Mouse (Mus musculus): ENCODE data around the gene 4931422A03Rik.

4931422A03Rik gene

GRCm38 (mm10) chr2:103970041-103970790 is 57.9 kb downstream of the 4931422A03Rik start:
- DNase-seq (ENCODE audit: extremely low read depth, low read depth, low spot score) = no peak

GRCm38 (mm10) chr2:103969437-103970040 is 58.6 kb downstream of the 4931422A03Rik start:
- no peak for DNase-seq (ENCODE audit: extremely low read depth, low read depth, low spot score)

DNA sequence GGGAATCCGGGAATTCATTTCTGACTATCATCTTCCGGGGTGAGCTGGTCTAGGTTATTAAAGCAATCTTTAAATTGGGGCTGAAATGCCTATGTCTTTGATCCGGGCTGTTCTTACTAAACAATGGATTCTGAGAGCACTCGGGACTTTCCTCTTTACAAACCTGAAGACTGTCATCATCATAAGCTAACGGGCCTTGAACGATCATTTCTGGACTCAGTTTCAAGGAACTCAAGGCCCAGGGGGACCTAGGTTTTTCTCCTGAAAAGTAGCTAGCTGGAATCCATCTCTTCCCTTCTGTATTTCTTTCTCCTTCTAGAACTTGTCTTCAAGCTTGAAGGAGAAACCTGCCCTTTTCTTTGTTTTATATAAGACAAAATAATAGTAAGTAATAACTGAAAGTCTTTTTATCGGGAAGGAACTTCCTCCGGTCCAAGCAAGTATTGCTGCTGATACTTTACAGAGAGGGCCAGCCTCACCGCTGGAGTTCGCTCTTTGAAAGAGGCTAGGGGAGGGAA is 59.2 kb downstream of the 4931422A03Rik start:
- DNase-seq (ENCODE audit: extremely low read depth, low read depth, low spot score) = no peak

DNA sequence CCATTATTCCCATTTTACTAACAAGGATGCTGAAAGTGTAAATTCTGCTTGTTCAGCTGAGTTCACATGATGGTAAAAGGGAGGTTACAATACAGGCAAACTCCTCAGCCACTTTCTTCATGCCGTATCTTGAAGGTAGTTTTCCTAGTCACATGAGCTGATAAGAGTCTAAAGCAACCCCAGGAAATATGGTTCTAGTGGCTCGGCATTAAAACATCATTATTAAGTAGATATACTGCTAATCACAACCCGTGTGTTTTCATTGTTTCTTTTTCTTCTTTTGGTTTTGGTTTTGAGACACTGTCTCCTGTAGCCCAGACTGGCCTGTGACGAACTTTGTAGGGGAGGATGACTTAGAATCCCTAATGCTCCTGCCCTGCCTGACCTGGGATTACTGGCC is 60.0 kb downstream of the 4931422A03Rik start:
- DNase-seq (ENCODE audit: extremely low read depth, low read depth, low spot score) = no peak

DNA sequence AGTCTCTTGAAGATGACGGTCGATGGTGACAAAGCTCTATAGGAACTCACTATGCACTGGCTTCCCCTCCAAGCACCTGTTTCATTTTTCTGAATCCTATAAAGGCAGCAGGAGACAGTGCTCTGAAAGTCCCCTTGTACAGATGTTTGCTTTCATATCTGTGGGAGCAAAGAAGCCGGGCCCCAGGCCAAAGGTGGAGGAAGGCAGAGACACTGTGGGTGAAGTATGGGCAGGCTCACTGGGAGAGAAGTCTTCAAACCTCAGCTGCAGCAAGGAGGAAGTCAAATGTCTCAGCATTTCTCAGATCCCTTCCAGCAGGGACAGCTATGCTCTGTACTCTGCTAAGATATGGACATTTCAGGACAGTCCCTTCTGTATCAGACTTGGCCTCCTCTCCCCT is 62.8 kb downstream of the 4931422A03Rik start:
- DNase-seq (ENCODE audit: extremely low read depth, low read depth, low spot score) = no peak

DNA sequence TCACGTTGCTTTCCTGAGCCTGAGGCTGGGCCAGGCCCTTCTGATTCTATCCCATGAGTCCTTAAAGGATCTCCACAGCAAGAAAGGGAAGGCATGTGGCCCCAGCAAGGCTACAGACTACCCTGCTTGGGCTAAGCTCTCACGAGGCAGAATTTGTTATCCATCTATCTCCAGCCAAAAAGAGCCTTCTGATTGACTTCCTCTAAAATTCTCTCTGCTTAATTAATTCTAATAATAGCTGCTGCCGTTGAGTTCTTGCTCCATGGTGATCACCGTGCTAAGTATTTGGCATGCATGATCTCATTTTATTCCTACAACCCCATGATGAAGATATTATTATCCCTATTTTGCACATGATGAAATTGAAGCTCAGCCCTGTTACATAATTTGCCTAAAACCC is 65.8 kb downstream of the 4931422A03Rik start:
- DNase-seq (ENCODE audit: extremely low read depth, low read depth, low spot score) = no peak

DNA sequence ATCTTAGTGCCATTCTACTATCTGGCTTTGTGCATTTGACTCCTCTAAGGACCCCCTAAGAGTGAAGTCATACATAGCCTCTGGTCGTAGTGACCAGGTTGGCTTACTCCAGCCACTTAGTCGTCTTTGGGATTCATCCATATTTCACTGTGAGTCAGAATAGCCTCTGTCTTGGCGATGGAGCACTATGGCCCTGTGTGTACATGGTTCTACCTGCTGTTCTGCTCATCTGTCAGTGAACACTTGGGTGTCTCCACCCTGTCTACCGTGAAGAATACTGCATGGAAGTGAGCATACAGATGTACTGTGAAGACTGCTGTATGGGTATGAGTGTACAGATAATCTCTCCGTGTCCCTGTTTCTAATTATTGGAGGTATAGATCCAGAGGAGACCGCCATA is 68.6 kb downstream of the 4931422A03Rik start:
- no peak for DNase-seq (ENCODE audit: extremely low read depth, low read depth, low spot score)

DNA sequence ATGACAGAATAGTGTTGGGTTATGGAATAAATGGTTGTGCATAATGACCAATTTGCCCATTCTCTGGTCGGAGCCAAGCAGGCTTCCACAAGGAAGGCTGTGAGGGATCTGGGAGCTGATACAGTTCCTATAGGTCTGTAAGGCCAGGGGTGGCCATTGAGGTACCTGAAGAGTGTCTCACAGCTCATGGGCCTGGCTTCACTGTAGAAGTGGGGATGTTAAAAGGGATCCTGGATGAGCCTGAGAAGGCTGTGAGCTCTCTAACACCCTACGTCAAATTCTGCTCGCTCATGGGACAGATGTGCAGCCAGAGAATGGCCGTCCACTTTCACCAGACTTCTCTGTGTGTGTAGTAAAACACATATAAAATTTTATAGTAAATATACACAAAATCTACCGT is 69.1 kb downstream of the 4931422A03Rik start:
- no peak for DNase-seq (ENCODE audit: extremely low read depth, low read depth, low spot score)

GRCm38 (mm10) chr2:103958634-103959033 is 69.5 kb downstream of the 4931422A03Rik start:
- no peak for DNase-seq (ENCODE audit: extremely low read depth, low read depth, low spot score)

GRCm38 (mm10) chr2:103957649-103958546 is 70.3 kb downstream of the 4931422A03Rik start, which contains the start of gene Lmo2:
Gene Lmo2 (plus strand): TSS chr2:103957986.
- no peak for DNase-seq (ENCODE audit: extremely low read depth, low read depth, low spot score)

DNA sequence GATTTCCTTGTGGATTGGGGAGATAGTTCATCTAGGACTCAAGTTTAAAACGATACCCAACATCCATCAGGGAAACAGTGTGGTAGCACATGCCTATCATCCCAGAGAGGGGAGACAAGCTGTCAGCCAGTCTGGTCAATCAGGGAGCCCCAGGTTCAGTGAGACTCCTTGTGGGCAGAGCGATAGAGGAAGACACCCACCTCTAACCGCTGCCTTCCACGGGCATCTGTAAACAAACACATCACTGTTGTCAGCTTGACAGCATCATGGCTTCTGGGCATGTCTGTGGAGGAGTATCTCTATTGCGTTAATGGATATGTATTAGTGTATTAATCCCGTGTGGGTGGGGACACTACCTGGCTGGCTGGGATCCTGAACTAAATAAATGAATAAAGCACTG is 71.3 kb downstream of the 4931422A03Rik start:
- DNase-seq (ENCODE audit: extremely low read depth, low read depth, low spot score) = peak; percentile 11

GRCm38 (mm10) chr2:103955714-103956113 is 72.4 kb downstream of the 4931422A03Rik start:
- no peak for DNase-seq (ENCODE audit: extremely low read depth, low read depth, low spot score)

DNA sequence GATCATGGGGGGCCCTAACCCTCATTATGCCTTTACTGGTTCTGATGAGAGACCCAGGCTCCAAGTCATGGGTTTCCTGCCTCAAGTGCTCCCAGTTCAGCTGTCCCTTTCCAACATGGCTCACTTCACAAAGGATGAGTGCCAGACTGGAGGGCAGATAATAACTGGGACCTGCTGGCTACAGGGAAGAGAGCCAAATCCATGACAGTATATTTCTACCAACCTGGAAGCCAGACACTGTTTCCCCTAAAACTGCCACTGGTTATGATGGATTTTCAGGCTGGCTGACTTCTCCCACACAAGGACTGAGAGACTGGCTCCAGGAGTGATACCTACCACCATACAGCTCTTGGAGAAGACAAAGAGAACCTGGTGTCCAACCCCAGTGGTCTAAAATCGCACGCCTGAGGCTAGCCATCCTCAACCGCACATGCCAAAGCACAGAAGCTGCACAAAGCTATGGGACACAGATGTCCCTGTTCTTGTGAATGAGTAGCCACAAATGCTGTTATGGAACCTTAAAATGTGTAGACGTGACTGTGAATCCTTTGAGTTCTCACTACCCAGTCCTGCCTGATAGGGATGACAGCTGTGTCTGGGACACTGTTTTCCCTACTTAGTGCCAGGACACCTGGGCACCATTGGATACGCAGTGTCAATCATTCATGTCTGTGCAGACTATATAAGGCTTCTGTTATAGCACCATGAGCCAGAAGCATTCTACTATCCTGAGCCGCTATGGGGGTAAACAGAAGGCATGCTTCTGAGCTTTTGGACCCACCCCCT is 74.9 kb downstream of the 4931422A03Rik start:
- no peak for DNase-seq (ENCODE audit: extremely low read depth, low read depth, low spot score)

GRCm38 (mm10) chr2:103947982-103948655 is 80.0 kb downstream of the 4931422A03Rik start:
- DNase-seq (ENCODE audit: extremely low read depth, low read depth, low spot score) = no peak

- no peak for DNase-seq (ENCODE audit: extremely low read depth, low read depth, low spot score)
These were observed 81.3 kb downstream of the 4931422A03Rik start for GRCm38 (mm10) chr2:103946892-103947291.

DNA sequence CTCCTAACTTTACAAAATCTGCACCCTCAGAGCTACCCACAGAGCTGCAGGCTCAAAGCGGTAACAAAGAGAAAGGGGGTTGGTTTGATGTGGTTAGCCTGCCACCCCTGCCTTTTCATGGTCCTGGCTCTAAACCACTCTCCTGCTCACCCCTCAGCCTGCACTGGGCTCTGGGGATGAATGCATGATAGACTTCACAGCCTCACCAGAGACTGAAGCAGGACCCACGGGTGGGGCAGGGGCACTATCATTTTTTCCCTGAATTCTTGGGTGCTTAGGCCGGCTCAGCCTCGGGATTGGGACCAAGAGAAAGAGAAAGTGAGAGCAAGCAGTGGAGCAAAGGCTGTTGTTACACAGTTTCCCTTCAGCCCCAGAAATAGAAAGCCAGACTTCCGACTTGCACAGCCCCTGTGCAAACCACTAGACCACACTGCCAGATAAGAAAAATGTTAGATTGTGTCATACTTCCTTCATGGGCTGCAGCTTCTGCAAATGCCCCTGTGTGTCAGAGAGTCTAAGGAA is 82.5 kb downstream of the 4931422A03Rik start:
- DNase-seq (ENCODE audit: extremely low read depth, low read depth, low spot score) = no peak

DNA sequence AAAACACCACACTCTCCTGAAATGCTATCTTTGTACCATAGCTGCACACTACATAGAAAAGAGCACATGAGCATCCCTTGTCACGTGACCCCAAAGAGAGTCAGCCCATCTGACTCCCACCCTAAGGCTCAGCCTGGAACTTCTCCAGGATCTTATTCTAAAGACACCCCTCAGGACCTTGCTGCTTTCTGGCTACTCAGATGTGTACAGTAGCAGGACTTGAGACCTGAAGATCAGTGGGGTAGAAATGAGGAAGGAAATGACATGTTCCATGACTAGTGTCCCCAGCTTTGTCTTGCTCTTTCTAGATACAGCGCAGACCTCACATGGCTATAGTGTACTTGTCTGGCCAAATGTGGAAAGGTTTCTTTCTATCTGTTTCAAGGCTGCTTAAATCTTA is 83.3 kb downstream of the 4931422A03Rik start:
- DNase-seq (ENCODE audit: extremely low read depth, low read depth, low spot score) = no peak

DNA sequence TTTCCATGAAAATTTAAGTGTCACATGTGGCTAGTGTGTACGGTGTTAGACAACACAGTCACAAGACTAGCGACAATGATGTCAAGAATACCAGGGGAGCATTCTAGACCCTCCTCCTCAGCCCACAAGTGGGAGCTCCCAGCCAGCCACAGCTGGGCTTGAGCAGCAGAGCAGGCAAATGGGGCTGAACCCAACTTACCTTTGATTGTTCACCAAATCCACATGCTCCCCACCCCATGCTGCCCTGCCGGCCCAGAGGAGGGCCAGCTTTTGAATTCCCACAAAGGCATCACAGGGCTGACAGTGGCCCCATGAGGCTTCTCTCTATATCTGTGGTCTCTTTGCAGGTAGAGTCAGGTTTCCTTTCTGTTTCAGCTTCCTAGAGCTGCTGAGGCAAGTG is 87.1 kb downstream of the 4931422A03Rik start:
- no peak for DNase-seq (ENCODE audit: extremely low read depth, low read depth, low spot score)

DNA sequence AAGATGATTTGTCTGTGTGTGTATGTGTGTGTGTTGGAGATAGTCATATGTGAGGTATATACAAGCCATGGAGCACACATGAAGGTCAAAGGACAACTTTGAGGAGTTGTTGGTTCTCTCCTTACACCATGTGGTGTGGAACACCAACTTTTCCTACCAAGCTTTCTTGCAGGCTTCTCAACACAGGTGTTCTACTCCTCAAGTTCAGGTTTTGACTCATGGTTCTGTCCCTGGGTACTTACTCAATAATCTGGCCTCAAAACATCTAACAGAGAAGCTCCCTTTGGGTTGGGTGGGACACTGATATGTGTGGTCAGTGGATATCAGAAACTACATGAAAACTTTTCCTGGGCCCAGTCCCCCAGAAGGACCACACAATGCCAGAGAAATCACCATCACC is 89.2 kb downstream of the 4931422A03Rik start:
- no peak for DNase-seq (ENCODE audit: extremely low read depth, low read depth, low spot score)

DNA sequence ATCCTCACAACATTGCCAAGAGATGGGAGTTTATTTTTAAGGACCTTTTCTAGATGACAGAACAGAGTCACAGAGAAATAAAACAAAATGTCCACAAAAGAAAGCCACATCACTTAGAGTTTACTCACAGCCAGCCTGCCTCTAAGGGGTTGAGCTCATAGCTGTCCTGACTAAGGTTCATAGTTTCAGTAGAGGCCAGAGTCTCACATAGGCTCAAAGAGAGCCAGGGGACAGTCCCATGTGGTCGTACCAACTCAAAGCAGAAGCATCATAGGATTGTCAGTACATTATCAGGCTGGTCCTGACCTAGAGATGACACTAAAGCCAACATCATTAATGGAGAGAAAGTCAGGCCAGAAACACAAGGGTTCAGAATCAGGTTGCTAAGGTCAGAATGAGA is 89.6 kb downstream of the 4931422A03Rik start:
- DNase-seq (ENCODE audit: extremely low read depth, low read depth, low spot score) = no peak

Measured in fat pad, adult 2 months (tissue).